Mouse (Mus musculus): ENCODE measurements around the gene Shank1. TPM values are rescaled to one million over a fixed set of nuclear protein-coding genes. Genes with fewer than 3 reads are reported as not detected.

Gene Shank1
- total and polyA plus RNA-seq, 2 experiments from 2014 or later = 36.6 to 39.0 TPM

GRCm38 (mm10) chr7:44271309-44271708, 38.7 kb upstream of the Shank1 start:
- peak; percentile 74 for DNase-seq (ENCODE audit: low spot score)
- H3K27me3 ChIP-seq (ENCODE audit: insufficient read depth, low read length) = no peaks in the 10 kb centered on the region
- no peaks in the 10 kb centered on the region for H3K36me3 ChIP-seq (ENCODE audit: insufficient read depth, low read length)
- no peaks in the 10 kb centered on the region for H3K4me1 ChIP-seq (ENCODE audit: insufficient read depth, low read length)
- no peak overlapping the region for H3K4me3 ChIP-seq (ENCODE audit: low read length)
- TF ChIP-seq CTCF (IDR thresholded peaks at IDR 0.05; ENCODE audit: low read depth) = no peak
- no peak overlapping the region for H3K4me2 ChIP-seq (ENCODE audit: low read depth, low read length)
- ATAC-seq = peak; percentile 64
- 66% methylated on average over 2 of the region's 2 CpGs for WGBS
- H3K9ac ChIP-seq (replicated peaks; ENCODE audit: low read length) = no peak overlapping the region
- H3K27ac ChIP-seq = no peak overlapping the region
- no peaks in the 10 kb centered on the region for H3K9me3 ChIP-seq (ENCODE audit: low read length)

GRCm38 (mm10) chr7:44272546-44272945, 37.5 kb upstream of the Shank1 start:
- DNase-seq (ENCODE audit: low spot score) (no peak), ATAC-seq (no peak)
- Histone ChIP-seq H3K4me3 (ENCODE audit: low read length) (no peak overlapping the region), H3K27ac (no peak overlapping the region), H3K4me2 (ENCODE audit: low read depth, low read length) (no peak overlapping the region), H3K27me3 (ENCODE audit: insufficient read depth, low read length) (no peaks in the 10 kb centered on the region), H3K9ac (replicated peaks; ENCODE audit: low read length) (no peak overlapping the region), H3K9me3 (ENCODE audit: low read length) (no peaks in the 10 kb centered on the region), H3K4me1 (ENCODE audit: insufficient read depth, low read length) (no peaks in the 10 kb centered on the region), H3K36me3 (ENCODE audit: insufficient read depth, low read length) (no peaks in the 10 kb centered on the region)
- no peak for TF ChIP-seq CTCF (IDR thresholded peaks at IDR 0.05; ENCODE audit: low read depth)
- WGBS = 87% methylated on average over 7 of the region's 7 CpGs

GRCm38 (mm10) chr7:44273446-44273845, 36.6 kb upstream of the Shank1 start:
- ATAC-seq = no peak
- Histone ChIP-seq H3K9me3 (ENCODE audit: low read length) (0 out of 2 replicates have a peak, but pooled peaks cover 2% of the 10 kb centered on the region), H3K9ac (replicated peaks; ENCODE audit: low read length) (no peak overlapping the region), H3K36me3 (ENCODE audit: insufficient read depth, low read length) (no peaks in the 10 kb centered on the region), H3K4me3 (ENCODE audit: low read length) (no peak overlapping the region), H3K27me3 (ENCODE audit: insufficient read depth, low read length) (no peaks in the 10 kb centered on the region), H3K27ac (no peak overlapping the region), H3K4me2 (ENCODE audit: low read depth, low read length) (no peak overlapping the region), H3K4me1 (ENCODE audit: insufficient read depth, low read length) (no peaks in the 10 kb centered on the region)
- no peak for TF ChIP-seq CTCF (IDR thresholded peaks at IDR 0.05; ENCODE audit: low read depth)
- DNase-seq (ENCODE audit: low spot score) = no peak
- WGBS = 50% methylated on average over 7 of the region's 7 CpGs

- no peak for DNase-seq (ENCODE audit: low spot score)
- TF ChIP-seq CTCF (IDR thresholded peaks at IDR 0.05; ENCODE audit: low read depth) = no peak
- ATAC-seq = no peak
- no peak overlapping the region for H3K4me3 ChIP-seq (ENCODE audit: low read length)
- H3K4me2 ChIP-seq (ENCODE audit: low read depth, low read length) = no peak overlapping the region
- 0 out of 2 replicates have a peak, but pooled peaks cover 2% of the 10 kb centered on the region for H3K9me3 ChIP-seq (ENCODE audit: low read length)
- H3K4me1 ChIP-seq (ENCODE audit: insufficient read depth, low read length) = no peaks in the 10 kb centered on the region
- H3K9ac ChIP-seq (replicated peaks; ENCODE audit: low read length) = no peak overlapping the region
- no peaks in the 10 kb centered on the region for H3K27me3 ChIP-seq (ENCODE audit: insufficient read depth, low read length)
- WGBS = 47% methylated on average over 11 of the region's 11 CpGs
- no peak overlapping the region for H3K27ac ChIP-seq
- H3K36me3 ChIP-seq (ENCODE audit: insufficient read depth, low read length) = no peaks in the 10 kb centered on the region
These were observed 36.0 kb upstream of the Shank1 start for GRCm38 (mm10) chr7:44274096-44274495.

DNA sequence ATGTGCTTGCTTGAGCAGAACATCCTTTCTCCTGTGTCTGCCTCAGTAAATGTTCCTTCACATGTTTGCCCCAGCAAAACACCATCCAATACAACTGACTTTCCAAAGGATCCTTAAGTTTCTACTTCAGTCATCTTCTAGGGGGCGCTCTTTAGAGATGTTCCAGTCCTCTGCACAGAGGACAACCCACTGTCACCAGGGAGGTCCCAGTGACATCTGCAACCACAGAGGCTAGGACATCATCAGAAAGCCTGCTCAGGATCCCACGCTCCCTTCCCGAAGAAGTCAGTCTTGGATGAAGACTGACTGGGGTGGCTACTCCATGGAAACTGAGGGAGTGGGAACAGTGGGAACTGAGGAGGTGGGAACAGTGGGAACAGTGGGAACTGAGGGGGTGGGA, 34.5 kb upstream of the Shank1 start:
- no peaks in the 10 kb centered on the region for H3K36me3 ChIP-seq (ENCODE audit: insufficient read depth, low read length)
- no peak for DNase-seq (ENCODE audit: low spot score)
- no peak overlapping the region for H3K9ac ChIP-seq (replicated peaks; ENCODE audit: low read length)
- no peak overlapping the region for H3K27ac ChIP-seq
- H3K27me3 ChIP-seq (ENCODE audit: insufficient read depth, low read length) = no peaks in the 10 kb centered on the region
- ATAC-seq = no peak
- no peak for TF ChIP-seq CTCF (IDR thresholded peaks at IDR 0.05; ENCODE audit: low read depth)
- WGBS = 78% methylated on average over 3 of the region's 3 CpGs
- H3K4me1 ChIP-seq (ENCODE audit: insufficient read depth, low read length) = no peaks in the 10 kb centered on the region
- H3K4me2 ChIP-seq (ENCODE audit: low read depth, low read length) = no peak overlapping the region
- H3K9me3 ChIP-seq (ENCODE audit: low read length) = 0 out of 2 replicates have a peak, but pooled peaks cover 2% of the 10 kb centered on the region
- H3K4me3 ChIP-seq (ENCODE audit: low read length) = no peak overlapping the region

DNA sequence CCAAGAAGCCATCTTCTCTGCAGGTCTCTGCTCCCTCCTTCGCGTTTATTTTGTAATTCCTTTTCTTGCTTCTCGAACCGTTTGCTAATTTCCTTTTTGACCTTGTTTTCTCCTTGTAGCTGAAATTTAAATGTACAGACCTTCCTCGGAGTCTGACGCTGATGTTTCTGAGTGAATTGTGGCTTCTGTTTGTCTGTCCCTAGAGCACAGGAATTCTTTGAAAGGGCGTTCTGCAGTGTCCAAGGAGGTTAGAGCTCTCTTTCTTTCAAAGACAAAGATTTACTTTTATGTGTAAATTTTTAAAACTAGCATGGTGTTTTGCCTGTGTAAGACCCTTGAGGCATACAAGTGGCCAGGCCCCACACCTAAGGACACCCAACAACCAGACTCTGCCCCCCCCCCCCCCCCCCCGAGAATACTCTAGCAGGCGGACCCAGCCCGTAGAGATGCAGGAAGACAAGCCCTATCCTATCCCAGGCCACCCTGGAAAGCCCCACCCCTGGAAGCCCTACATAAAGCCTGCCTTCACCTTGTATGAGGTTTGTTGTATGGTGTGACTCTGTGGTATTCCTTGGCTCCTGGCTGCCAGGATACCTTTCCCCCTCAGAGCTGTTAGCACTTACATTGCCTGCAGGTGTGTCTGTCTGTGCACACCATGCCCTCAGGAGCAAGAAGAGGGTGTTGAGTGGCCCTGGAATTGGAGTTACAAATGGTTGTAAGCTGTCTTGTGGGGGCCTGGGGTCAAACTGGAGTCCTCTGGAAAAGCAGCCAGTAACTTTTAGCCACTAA, 33.4 kb upstream of the Shank1 start:
- H3K27ac ChIP-seq = no peak overlapping the region
- no peak overlapping the region for H3K4me2 ChIP-seq (ENCODE audit: low read depth, low read length)
- WGBS = 68% methylated on average over 10 of the region's 10 CpGs
- no peak for ATAC-seq
- no peak overlapping the region for H3K9ac ChIP-seq (replicated peaks; ENCODE audit: low read length)
- H3K4me1 ChIP-seq (ENCODE audit: insufficient read depth, low read length) = no peaks in the 10 kb centered on the region
- no peaks in the 10 kb centered on the region for H3K27me3 ChIP-seq (ENCODE audit: insufficient read depth, low read length)
- H3K4me3 ChIP-seq (ENCODE audit: low read length) = no peak overlapping the region
- TF ChIP-seq CTCF (IDR thresholded peaks at IDR 0.05; ENCODE audit: low read depth) = no peak
- no peaks in the 10 kb centered on the region for H3K36me3 ChIP-seq (ENCODE audit: insufficient read depth, low read length)
- H3K9me3 ChIP-seq (ENCODE audit: low read length) = 0 out of 2 replicates have a peak, but pooled peaks cover 2% of the 10 kb centered on the region
- no peak for DNase-seq (ENCODE audit: low spot score)

- Histone ChIP-seq H3K27ac (no peak overlapping the region), H3K4me3 (ENCODE audit: low read length) (no peak overlapping the region), H3K9me3 (ENCODE audit: low read length) (0 out of 2 replicates have a peak, but pooled peaks cover 2% of the 10 kb centered on the region), H3K9ac (replicated peaks; ENCODE audit: low read length) (no peak overlapping the region), H3K27me3 (ENCODE audit: insufficient read depth, low read length) (no peaks in the 10 kb centered on the region), H3K4me2 (ENCODE audit: low read depth, low read length) (no peak overlapping the region), H3K4me1 (ENCODE audit: insufficient read depth, low read length) (no peaks in the 10 kb centered on the region), H3K36me3 (ENCODE audit: insufficient read depth, low read length) (no peaks in the 10 kb centered on the region)
- peak; percentile 46; the same call in 1 of the 2 replicates for ATAC-seq
- WGBS = 50% methylated on average over 2 of the region's 2 CpGs
- TF ChIP-seq CTCF (IDR thresholded peaks at IDR 0.05; ENCODE audit: low read depth) = peak; percentile 72
- DNase-seq (ENCODE audit: low spot score) = peak; percentile 65
These were observed 32.8 kb upstream of the Shank1 start for GRCm38 (mm10) chr7:44277250-44277622.

Data from hindbrain, postnatal 0 days (tissue).